Mouse (Mus musculus): ENCODE data around the gene Mrpl19.

- no peak for TF ChIP-seq CTCF (IDR thresholded peaks at IDR 0.05; ENCODE audit: low read depth)
- no peak for TF ChIP-seq EP300 (IDR thresholded peaks at IDR 0.05; ENCODE audit: low read depth)
Observed at GRCm38 (mm10) chr6:81955133-81955532, 10.6 kb downstream of the Mrpl19 start.
